Mouse (Mus musculus): ENCODE measurements around the gene Extl1.
"Not testable (repeated sequence)": the region's sequence is repeated elsewhere in the genome, so short reads cannot be mapped to it uniquely, and the experiment has no call there.

Gene Extl1

DNA sequence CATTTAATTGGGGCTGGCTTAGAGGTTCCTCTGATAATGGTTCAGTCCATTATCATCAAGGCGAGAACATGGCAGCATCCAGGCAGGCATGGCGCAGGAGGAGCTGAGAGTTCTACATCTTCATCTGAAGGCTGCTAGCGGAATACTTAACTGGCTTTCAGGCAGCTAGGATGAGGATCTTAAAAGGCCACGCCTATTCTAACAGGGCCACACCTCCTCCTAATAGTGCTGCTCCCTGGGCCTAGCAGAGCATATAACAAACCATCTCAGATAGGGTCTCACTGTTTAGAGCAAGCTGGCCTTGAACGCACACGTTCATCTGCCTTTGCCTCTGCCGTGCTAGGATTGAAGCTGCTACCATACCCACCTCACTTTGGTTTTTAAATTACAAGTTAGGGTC lies 33.8 kb downstream of the Extl1 start:
- no peak for DNase-seq

DNA sequence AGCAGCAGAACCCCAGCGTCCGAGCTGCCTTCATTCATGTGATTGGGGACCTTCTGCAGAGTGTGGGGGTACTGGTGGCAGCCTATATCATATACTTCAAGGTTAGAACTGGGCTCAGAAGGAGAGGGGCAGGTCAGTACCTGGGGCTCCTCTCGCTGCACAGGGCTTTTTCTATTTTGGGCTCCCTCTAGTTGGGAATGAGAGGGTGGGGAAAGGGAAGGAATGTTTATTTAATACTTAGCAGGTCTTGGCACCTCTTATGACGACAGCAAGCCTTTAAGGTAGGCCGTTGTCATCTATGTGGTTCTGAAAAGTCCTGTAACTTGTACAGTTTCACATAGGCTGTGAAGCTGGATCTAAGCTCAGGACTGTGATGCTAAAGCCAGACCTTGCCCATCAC lies 35.1 kb downstream of the Extl1 start:
- DNase-seq: no peak

DNA sequence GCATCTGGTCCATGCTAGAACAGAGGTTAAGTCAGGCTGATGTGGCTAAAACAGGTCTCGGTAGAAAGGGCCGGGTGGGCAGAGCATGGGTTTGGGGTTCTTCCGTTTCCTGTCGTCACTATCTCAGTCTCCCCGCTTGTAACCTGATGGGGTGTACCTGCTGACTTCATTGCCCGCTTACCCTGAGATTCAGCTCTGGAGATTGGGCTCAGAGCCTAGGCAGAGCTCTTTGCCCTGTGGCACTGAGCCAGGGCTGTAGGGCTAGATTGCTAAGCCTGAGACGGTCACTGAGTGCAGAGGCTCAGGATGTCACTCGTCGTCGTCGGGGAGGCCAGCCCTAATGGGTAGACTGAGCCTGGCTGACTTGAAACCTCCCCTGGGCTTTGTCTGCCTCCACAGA lies 35.6 kb downstream of the Extl1 start:
- DNase-seq: no peak

DNA sequence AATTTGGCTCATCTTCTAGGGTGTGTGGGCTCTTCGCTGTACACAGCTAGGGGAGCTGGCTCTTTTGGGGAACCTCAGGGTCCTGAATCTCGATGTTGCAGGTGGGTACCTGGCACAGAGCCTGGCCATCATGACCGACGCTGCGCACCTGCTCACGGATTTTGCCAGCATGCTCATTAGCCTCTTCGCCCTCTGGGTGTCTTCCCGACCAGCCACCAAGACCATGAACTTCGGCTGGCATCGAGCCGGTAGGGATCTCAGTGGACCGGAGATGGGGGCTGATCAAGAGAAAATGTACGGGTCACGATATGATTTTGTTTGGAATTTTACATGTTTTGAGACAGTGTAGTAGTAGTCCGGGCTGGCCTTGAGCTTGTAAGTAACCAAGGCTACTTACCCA lies 37.8 kb downstream of the Extl1 start:
- no peak for DNase-seq

- DNase-seq: no peak
Observed at GRCm38 (mm10) chr4:134344620-134345019, 39.0 kb downstream of the Extl1 start.

- DNase-seq: no peak
Observed at GRCm38 (mm10) chr4:134343071-134344031, 40.3 kb downstream of the Extl1 start, which contains the start of gene Slc30a2. Gene Slc30a2 (plus strand): TSS chr4:134343181.

- no peak for DNase-seq
Observed at GRCm38 (mm10) chr4:134342213-134342779, 41.4 kb downstream of the Extl1 start.

DNA sequence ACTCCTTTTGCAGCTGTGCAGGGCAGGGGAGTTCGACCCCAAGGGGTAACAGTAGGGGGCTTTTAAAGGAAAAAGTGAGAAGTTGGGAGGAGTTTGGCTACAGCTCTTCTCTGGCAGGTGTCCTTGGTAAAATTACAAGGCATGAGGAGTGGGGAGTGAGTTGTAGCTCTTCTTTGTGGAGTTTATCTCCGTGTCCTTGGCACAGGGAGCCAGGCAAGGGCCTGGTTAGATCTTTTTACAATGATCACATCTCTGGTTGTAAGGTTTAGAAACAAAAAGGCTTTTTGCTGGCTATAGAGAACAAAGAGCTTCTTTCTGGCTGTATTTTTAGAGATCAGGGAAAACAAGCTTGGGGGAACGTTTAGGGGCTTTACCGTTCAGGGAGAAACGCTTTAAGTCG lies 42.4 kb downstream of the Extl1 start:
- DNase-seq: not testable (repeated sequence)

DNA sequence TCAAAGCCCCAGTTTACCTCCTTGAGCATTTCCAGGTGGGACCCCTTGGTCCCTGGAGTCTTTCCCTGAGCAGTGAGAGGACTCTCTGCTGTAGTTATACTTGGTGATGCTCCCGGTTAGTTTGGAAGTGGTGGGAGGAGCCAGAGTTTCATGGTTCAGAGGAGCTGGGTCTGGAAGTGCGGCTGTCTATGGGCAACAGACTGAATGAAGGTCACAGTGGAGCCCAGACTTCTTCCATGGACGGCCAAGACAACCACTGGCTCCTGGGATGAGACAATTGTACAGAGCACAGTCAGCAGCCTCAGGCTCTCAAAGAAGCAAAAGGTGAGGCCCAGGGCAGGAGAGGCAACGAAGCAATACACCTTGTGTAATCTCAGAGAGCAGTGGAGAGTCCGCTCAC lies 53.4 kb downstream of the Extl1 start:
- DNase-seq: no peak

GRCm38 (mm10) chr4:134328832-134329231 lies 54.8 kb downstream of the Extl1 start:
- DNase-seq: no peak

GRCm38 (mm10) chr4:134328151-134328550 lies 55.5 kb downstream of the Extl1 start:
- DNase-seq: no peak

DNA sequence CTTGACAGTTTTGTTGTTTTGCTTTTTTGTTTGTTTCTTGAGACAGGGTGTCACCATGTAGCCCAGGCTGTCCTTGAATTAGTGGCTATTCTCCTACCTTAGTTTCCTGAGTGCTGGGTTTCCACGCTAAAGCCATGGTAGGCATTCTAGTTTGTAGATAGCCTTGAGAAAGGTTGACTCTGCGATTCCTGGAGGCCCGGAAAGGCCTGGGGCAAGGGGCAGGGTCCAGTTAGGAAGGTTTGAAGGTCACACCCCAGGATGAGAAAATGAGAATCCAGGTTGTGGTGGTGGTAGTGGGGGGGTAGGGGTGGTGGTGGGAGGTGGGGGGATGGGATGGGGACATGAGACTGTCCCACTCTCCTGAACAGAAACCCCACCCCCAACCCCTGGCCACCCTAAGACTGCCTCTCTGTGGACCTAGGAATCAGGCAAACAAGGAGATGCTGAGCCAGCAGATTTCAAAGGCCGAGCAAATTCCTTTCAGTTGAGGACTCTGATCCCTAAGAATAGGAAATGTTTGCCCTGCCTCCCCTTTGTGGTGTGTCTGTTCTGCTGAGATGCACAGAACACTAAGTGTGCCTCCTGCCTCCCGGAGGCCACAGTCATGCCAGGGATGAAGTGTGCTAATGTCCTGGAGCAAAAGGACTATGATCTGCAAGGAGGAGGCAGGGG lies 56.7 kb downstream of the Extl1 start:
- no peak for DNase-seq

DNA sequence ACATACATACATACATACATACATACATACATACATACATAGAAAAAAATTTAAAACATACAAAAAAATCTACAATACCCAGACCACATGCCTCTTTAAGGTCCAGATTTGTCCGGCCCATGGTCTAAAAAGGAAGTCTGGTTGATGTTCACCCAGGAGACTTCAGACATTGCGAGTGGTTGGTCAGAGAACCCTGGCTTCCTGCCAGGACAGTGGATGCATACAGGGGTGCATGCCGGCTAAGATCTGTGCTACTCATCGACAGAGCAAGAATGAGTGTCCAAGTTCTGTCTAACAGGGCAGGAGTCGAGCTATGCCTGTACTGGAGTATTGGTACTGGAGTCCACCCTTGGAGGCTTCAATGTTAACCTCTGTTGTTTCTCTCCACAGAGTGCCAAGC lies 59.0 kb downstream of the Extl1 start:
- DNase-seq: no peak

- no peak for DNase-seq
Observed at GRCm38 (mm10) chr4:134321524-134321923, 62.1 kb downstream of the Extl1 start.

DNA sequence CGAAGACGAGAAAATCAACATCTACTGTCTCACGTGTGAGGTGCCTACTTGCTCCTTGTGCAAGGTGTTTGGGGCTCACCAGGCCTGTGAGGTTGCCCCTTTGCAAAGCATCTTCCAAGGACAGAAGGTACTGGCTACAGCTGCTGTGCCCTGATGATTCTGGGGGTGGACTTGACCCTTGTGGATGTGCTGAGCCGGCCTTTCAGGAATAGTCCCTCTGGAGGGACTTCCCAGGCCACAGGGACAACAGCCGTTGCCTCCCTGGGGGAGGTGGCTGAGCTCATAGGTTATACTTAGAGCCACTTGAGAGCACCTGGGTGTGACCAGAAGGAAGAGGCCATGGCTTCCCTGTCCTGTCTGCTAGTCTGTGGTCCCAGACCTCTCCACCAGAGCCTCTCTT lies 64.0 kb downstream of the Extl1 start:
- no peak for DNase-seq

GRCm38 (mm10) chr4:134319074-134319473 lies 64.6 kb downstream of the Extl1 start:
- DNase-seq: no peak

DNA sequence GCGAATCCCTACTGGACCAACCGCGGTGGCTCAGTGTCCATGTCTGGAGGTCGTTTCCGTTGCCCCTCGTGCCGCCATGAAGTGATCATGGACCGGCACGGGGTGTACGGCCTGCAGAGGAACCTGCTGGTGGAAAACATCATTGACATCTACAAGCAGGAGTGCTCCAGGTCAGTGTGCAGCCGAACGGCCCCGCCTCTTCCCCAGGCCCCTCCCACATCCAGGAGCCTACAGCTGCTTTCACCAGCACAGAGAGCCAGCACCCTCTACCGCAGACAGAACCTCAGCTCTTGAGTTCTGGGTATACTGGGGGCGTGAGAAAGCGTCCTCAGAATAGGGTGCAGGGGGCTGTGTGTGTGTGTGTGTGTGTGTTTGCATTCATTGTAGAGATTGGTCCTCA lies 67.3 kb downstream of the Extl1 start:
- DNase-seq: no peak

- DNase-seq: no peak
Observed at GRCm38 (mm10) chr4:134315470-134315869, 68.2 kb downstream of the Extl1 start.

DNA sequence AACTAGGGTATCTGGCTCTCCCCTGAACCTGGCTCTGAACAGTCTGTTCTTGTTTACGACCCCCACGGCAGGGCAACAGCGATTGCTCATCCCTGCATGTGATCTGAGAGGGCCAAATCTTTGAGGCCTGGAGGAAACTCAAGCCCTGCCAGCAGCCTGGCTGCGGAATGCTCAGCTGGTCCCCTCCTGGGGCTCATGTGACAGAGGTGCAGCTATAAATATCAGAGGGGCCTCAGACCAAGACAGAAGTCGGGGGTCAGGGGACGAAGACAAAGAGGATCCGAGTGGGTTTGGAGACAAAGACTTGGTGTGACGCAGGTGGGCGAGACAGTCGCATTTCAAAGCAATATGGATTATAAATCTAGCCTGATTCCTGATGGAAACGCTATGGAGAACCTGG lies 68.8 kb downstream of the Extl1 start, which contains the start of gene Trim63:
Gene Trim63, plus strand, starts transcription at position 245 of the 400 bp plus-strand sequence.
- DNase-seq: no peak

DNA sequence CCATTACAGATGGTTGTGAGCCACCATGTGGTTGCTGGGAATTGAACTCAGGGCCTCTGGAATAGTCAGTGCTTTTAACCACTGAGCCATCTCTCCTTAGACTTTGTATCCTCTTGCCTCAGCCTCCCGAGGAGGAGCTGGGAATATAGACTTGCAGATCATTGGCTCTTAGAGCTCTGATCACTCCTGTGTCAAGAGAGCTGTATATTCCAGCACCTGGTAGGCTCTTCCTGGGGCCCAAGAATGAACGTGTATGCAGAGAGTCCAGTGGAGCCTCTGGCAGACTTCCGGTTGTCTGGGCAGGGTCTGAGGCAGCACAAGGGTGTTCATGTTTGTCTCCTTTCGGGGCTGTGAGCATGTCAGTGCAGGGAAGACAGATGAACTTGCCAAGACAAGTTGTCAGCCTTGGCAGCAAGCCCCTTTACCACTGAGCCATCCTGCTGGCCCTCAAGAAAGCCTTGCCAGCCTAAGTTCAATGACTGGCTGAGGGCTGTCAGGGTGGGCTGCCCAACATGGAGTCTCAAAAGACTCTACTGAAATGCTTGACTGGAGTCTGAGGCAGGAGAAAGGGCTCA lies 69.5 kb downstream of the Extl1 start:
- DNase-seq: no peak

- no peak for DNase-seq
Observed at GRCm38 (mm10) chr4:134312901-134313300, 70.7 kb downstream of the Extl1 start.

DNA sequence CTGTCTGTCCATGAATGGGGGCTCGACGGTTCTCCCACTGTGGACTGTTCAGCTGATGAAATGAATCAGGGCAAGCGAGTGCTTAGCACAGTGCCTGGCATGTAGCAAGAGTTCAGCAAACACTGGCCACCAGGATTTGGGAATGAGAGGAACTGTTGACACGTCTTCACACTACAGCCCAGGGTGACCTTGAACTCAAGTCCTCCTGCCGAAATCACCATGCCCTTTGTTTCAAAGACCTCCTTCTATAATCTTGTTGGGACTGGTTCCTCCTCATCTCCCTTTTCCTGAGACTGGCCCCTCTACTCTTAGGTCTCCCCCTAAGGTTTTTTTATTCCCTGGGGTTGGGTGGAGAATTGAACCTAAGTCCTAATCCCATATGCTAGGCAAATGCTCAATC lies 71.3 kb downstream of the Extl1 start:
- DNase-seq: no peak

GRCm38 (mm10) chr4:134311784-134312183 lies 71.9 kb downstream of the Extl1 start:
- no peak for DNase-seq

Data from cerebellum, adult 18-20 months (tissue).